Mouse (Mus musculus) heart, embryonic 13.5 days (tissue): ENCODE measurements around the gene Ercc4. TPM values are rescaled to one million over a fixed set of nuclear protein-coding genes. Genes with fewer than 3 reads are reported as not detected.

Experiments used
- ATAC-seq: fragments of 200-750 bp; cut with Nextera tagmentation; 2 replicates; pipeline ENCODE4 v1.8.0; 2017; ENCODE audit warnings: moderate TSS enrichment; ENCODE audit not compliant: insufficient number of reproducible peaks, low FRiP score, low TSS enrichment; ENCODE audit errors: extremely low read depth
- H3K27ac ChIP-seq: fragments of 300-500 bp; sonication (generic); replicated peaks from 2 replicates; pipeline ENCODE4 v1.5.1; 2015; ENCODE audit warnings: moderate library complexity, mild to moderate bottlenecking, inconsistent platforms
- H3K27me3 ChIP-seq: fragments of 300-500 bp; sonication (generic); replicated peaks from 2 replicates; pipeline ENCODE4 v1.6.1; 2015; ENCODE audit warnings: mild to moderate bottlenecking, inconsistent platforms
- H3K36me3 ChIP-seq: fragments of 300-500 bp; sonication (generic); 2 replicates; pipeline ENCODE4 v1.6.1; 2015; ENCODE audit warnings: mild to moderate bottlenecking, inconsistent platforms
- H3K4me1 ChIP-seq: fragments of 300-500 bp; sonication (generic); 2 replicates; pipeline ENCODE4 v1.6.1; 2015; ENCODE audit warnings: inconsistent platforms
- H3K4me2 ChIP-seq: fragments of 300-500 bp; sonication (generic); 2 replicates; pipeline ENCODE4 v1.6.1; 2015; ENCODE audit warnings: inconsistent platforms, mild to moderate bottlenecking, moderate library complexity
- H3K4me3 ChIP-seq: fragments of 300-500 bp; sonication (generic); 2 replicates; pipeline ENCODE4 v1.5.1; 2015; ENCODE audit warnings: moderate library complexity, mild to moderate bottlenecking, inconsistent platforms
- H3K9ac ChIP-seq: fragments of 300-500 bp; sonication (generic); 2 replicates; pipeline ENCODE4 v1.6.1; 2015; ENCODE audit warnings: inconsistent platforms, mild to moderate bottlenecking, moderate library complexity
- H3K9me3 ChIP-seq: fragments of 300-500 bp; sonication (generic); 2 replicates; pipeline ENCODE4 v1.6.1; 2016; ENCODE audit warnings: inconsistent platforms
- WGBS: fragments of 180-500 bp; shearing (Covaris S2); methylation state at CpG from one replicate; pipeline ENCODE4 v1.1.7; 2015; ENCODE audit warnings: mixed read lengths; 5-methylcytosine and 5-hydroxymethylcytosine counted together
- polyA plus RNA-seq: library from polyadenylated mRNA; unstranded; fragments of >200 nt; fragmentation: Nextera tagmentation; extraction: Ambion mirVana; gene quantifications from 2 replicates; pipeline ENCODE4 v1.2.1, GENCODE M21; 2015

The Ercc4 gene
- polyA plus RNA-seq, 1 experiment from 2014 or later: 6.9 TPM

- WGBS: 82% methylated on average over 5 of the region's 5 CpGs
- 0 out of 2 replicates have a peak, but pooled peaks cover under 1% of the 10 kb centered on the region for H3K9me3 ChIP-seq
- H3K27ac ChIP-seq: no peak overlapping the region
- H3K4me2 ChIP-seq: no peak overlapping the region
- no peaks in the 10 kb centered on the region for H3K27me3 ChIP-seq
- H3K36me3 ChIP-seq: no peaks in the 10 kb centered on the region
- no peak for ATAC-seq
- no peaks in the 10 kb centered on the region for H3K4me1 ChIP-seq
- no peak overlapping the region for H3K4me3 ChIP-seq
- H3K9ac ChIP-seq: no peak overlapping the region
These were observed 63.7 kb downstream of the Ercc4 start for GRCm38 (mm10) chr16:13173055-13173742.

- no peak for ATAC-seq
- Histone ChIP-seq H3K9me3 (no peaks in the 10 kb centered on the region), H3K4me3 (no peak overlapping the region), H3K9ac (no peak overlapping the region), H3K36me3 (no peaks in the 10 kb centered on the region), H3K4me1 (no peaks in the 10 kb centered on the region), H3K4me2 (no peak overlapping the region), H3K27ac (no peak overlapping the region), H3K27me3 (no peaks in the 10 kb centered on the region)
- 89% methylated on average over 5 of the region's 5 CpGs for WGBS
These were observed 73.0 kb downstream of the Ercc4 start for GRCm38 (mm10) chr16:13182526-13182925.

GRCm38 (mm10) chr16:13183182-13183742 lies 73.8 kb downstream of the Ercc4 start:
- no peak overlapping the region for H3K9ac ChIP-seq
- ATAC-seq: no peak
- H3K4me1 ChIP-seq: peaks cover 2% of the 10 kb centered on the region; the same call in 1 of the 2 replicates
- no peaks in the 10 kb centered on the region for H3K9me3 ChIP-seq
- no peaks in the 10 kb centered on the region for H3K27me3 ChIP-seq
- H3K4me3 ChIP-seq: no peak overlapping the region
- no peaks in the 10 kb centered on the region for H3K36me3 ChIP-seq
- no peak overlapping the region for H3K4me2 ChIP-seq
- 76% methylated on average over 4 of the region's 4 CpGs for WGBS
- H3K27ac ChIP-seq: no peak overlapping the region

- no peaks in the 10 kb centered on the region for H3K27me3 ChIP-seq
- H3K9ac ChIP-seq: no peak overlapping the region
- H3K9me3 ChIP-seq: no peaks in the 10 kb centered on the region
- no peak for ATAC-seq
- H3K4me3 ChIP-seq: no peak overlapping the region
- 86% methylated on average over 3 of the region's 3 CpGs for WGBS
- no peaks in the 10 kb centered on the region for H3K36me3 ChIP-seq
- H3K27ac ChIP-seq: no peak overlapping the region
- H3K4me2 ChIP-seq: no peak overlapping the region
- peaks cover 13% of the 10 kb centered on the region for H3K4me1 ChIP-seq
These were observed 74.9 kb downstream of the Ercc4 start for GRCm38 (mm10) chr16:13184381-13184780.

GRCm38 (mm10) chr16:13189430-13190107 lies 80.1 kb downstream of the Ercc4 start:
- Histone ChIP-seq H3K9ac (peak overlapping the region; percentile 69), H3K4me3 (0 out of 2 replicates have a peak overlapping the region, but pooled peaks have one; percentile 19), H3K36me3 (no peaks in the 10 kb centered on the region), H3K27ac (peak overlapping the region; percentile 89), H3K4me2 (peak overlapping the region; percentile 59), H3K9me3 (no peaks in the 10 kb centered on the region), H3K4me1 (peaks cover 57% of the 10 kb centered on the region), H3K27me3 (no peaks in the 10 kb centered on the region)
- peak; percentile 24; the same call in 1 of the 2 replicates for ATAC-seq
- WGBS: 13% methylated on average over 12 of the region's 12 CpGs

GRCm38 (mm10) chr16:13190471-13190870 lies 81.0 kb downstream of the Ercc4 start:
- H3K4me3 ChIP-seq: no peak overlapping the region
- no peaks in the 10 kb centered on the region for H3K36me3 ChIP-seq
- no peaks in the 10 kb centered on the region for H3K9me3 ChIP-seq
- H3K4me2 ChIP-seq: no peak overlapping the region
- ATAC-seq: no peak
- peaks cover 62% of the 10 kb centered on the region for H3K4me1 ChIP-seq
- peak overlapping the region; percentile 89 for H3K27ac ChIP-seq
- 45% methylated on average over 5 of the region's 5 CpGs for WGBS
- peak overlapping the region; percentile 19; the same call in 1 of the 2 replicates for H3K9ac ChIP-seq
- H3K27me3 ChIP-seq: no peaks in the 10 kb centered on the region

- no peak for ATAC-seq
- H3K4me1 ChIP-seq: peaks cover 62% of the 10 kb centered on the region
- no peaks in the 10 kb centered on the region for H3K27me3 ChIP-seq
- 60% methylated on average over 4 of the region's 4 CpGs for WGBS
- no peak overlapping the region for H3K4me2 ChIP-seq
- H3K36me3 ChIP-seq: no peaks in the 10 kb centered on the region
- no peaks in the 10 kb centered on the region for H3K9me3 ChIP-seq
- H3K27ac ChIP-seq: 0 out of 2 replicates have a peak overlapping the region, but pooled peaks have one; percentile 14
- no peak overlapping the region for H3K9ac ChIP-seq
- H3K4me3 ChIP-seq: no peak overlapping the region
These were observed 81.7 kb downstream of the Ercc4 start for GRCm38 (mm10) chr16:13191166-13191565.

GRCm38 (mm10) chr16:13193663-13194071 lies 84.2 kb downstream of the Ercc4 start:
- Histone ChIP-seq H3K9me3 (no peaks in the 10 kb centered on the region), H3K9ac (no peak overlapping the region), H3K36me3 (no peaks in the 10 kb centered on the region), H3K4me1 (peaks cover 67% of the 10 kb centered on the region), H3K4me2 (no peak overlapping the region), H3K27ac (peak overlapping the region; percentile 87), H3K4me3 (no peak overlapping the region), H3K27me3 (no peaks in the 10 kb centered on the region)
- 9% methylated on average over 4 of the region's 4 CpGs for WGBS
- peak; percentile 44; the same call in 1 of the 2 replicates for ATAC-seq

GRCm38 (mm10) chr16:13194882-13195281 lies 85.4 kb downstream of the Ercc4 start:
- 79% methylated on average over 5 of the region's 5 CpGs for WGBS
- Histone ChIP-seq H3K4me1 (peaks cover 55% of the 10 kb centered on the region), H3K27ac (no peak overlapping the region), H3K27me3 (no peaks in the 10 kb centered on the region), H3K9ac (no peak overlapping the region), H3K4me2 (no peak overlapping the region), H3K4me3 (no peak overlapping the region), H3K9me3 (no peaks in the 10 kb centered on the region), H3K36me3 (no peaks in the 10 kb centered on the region)
- no peak for ATAC-seq

- H3K27me3 ChIP-seq: no peaks in the 10 kb centered on the region
- no peak overlapping the region for H3K4me3 ChIP-seq
- H3K9ac ChIP-seq: no peak overlapping the region
- no peak for ATAC-seq
- H3K27ac ChIP-seq: no peak overlapping the region
- H3K4me2 ChIP-seq: no peak overlapping the region
- H3K36me3 ChIP-seq: no peaks in the 10 kb centered on the region
- H3K9me3 ChIP-seq: no peaks in the 10 kb centered on the region
- WGBS: 66% methylated on average over 5 of the region's 5 CpGs
- peaks cover 37% of the 10 kb centered on the region for H3K4me1 ChIP-seq
These were observed 87.1 kb downstream of the Ercc4 start for GRCm38 (mm10) chr16:13196626-13197025.

GRCm38 (mm10) chr16:13197293-13197692 lies 87.8 kb downstream of the Ercc4 start:
- no peak for ATAC-seq
- Histone ChIP-seq H3K9me3 (no peaks in the 10 kb centered on the region), H3K27me3 (no peaks in the 10 kb centered on the region), H3K4me1 (peaks cover 37% of the 10 kb centered on the region), H3K36me3 (no peaks in the 10 kb centered on the region), H3K4me3 (no peak overlapping the region), H3K27ac (no peak overlapping the region), H3K9ac (no peak overlapping the region), H3K4me2 (no peak overlapping the region)
- 43% methylated on average over 5 of the region's 5 CpGs for WGBS
